Mouse (Mus musculus): ENCODE data around the gene Heatr4.
"Not testable (repeated sequence)": the region's sequence is repeated elsewhere in the genome, so short reads cannot be mapped to it uniquely, and the experiment has no call there.

Heatr4 gene

GRCm38 (mm10) chr12:83984752-83985151, at the start of gene Heatr4:
Heatr4 (minus strand) TSS chr12:83984852.
- no peak for DNase-seq (ENCODE audit: low spot score in 2 of 2)

GRCm38 (mm10) chr12:84034108-84034507, 49.5 kb upstream of the Heatr4 start:
- no peak for DNase-seq (ENCODE audit: low spot score in 2 of 2)

GRCm38 (mm10) chr12:84033302-84033701, 48.6 kb upstream of the Heatr4 start:
- DNase-seq (ENCODE audit: low spot score in 2 of 2) = not testable (repeated sequence)

GRCm38 (mm10) chr12:84032854-84033253, 48.2 kb upstream of the Heatr4 start:
- DNase-seq (ENCODE audit: low spot score in 2 of 2) = no peak

GRCm38 (mm10) chr12:84030659-84031332, 46.1 kb upstream of the Heatr4 start:
- peak; percentile 49 to 73 for DNase-seq (ENCODE audit: low spot score in 2 of 2)

- DNase-seq (ENCODE audit: low spot score in 2 of 2) = not testable (repeated sequence)
Measured at GRCm38 (mm10) chr12:84029043-84029442, 44.4 kb upstream of the Heatr4 start.

- not testable (repeated sequence) for DNase-seq (ENCODE audit: low spot score in 2 of 2)
Measured at GRCm38 (mm10) chr12:84028328-84028727, 43.7 kb upstream of the Heatr4 start.

GRCm38 (mm10) chr12:84025888-84026287, 41.2 kb upstream of the Heatr4 start:
- DNase-seq (ENCODE audit: low spot score in 2 of 2) = no peak

GRCm38 (mm10) chr12:84023052-84023745, 38.5 kb upstream of the Heatr4 start:
- no peak for DNase-seq (ENCODE audit: low spot score in 2 of 2)

- DNase-seq (ENCODE audit: low spot score in 2 of 2) = not testable (repeated sequence)
Measured at GRCm38 (mm10) chr12:84022266-84022665, 37.6 kb upstream of the Heatr4 start.

- peak; percentile 56 to 78 for DNase-seq (ENCODE audit: low spot score in 2 of 2)
Measured at GRCm38 (mm10) chr12:84020528-84020927, 35.9 kb upstream of the Heatr4 start.

GRCm38 (mm10) chr12:84013701-84014100, 29.0 kb upstream of the Heatr4 start:
- DNase-seq (ENCODE audit: low spot score in 2 of 2) = no peak

GRCm38 (mm10) chr12:84013130-84013529, 28.5 kb upstream of the Heatr4 start:
- DNase-seq (ENCODE audit: low spot score in 2 of 2) = no peak

- peak in 1 of 2 experiments; percentile 32 for DNase-seq (ENCODE audit: low spot score in 2 of 2)
Measured at GRCm38 (mm10) chr12:84011251-84012040, 26.8 kb upstream of the Heatr4 start.

GRCm38 (mm10) chr12:84010201-84010600, 25.5 kb upstream of the Heatr4 start:
- DNase-seq (ENCODE audit: low spot score in 2 of 2) = no peak

GRCm38 (mm10) chr12:84009171-84009965, 24.7 kb upstream of the Heatr4 start, which contains the start of gene Acot1:
Acot1 (plus strand) TSS chr12:84009490.
- peak; percentile 60 to 73 for DNase-seq (ENCODE audit: low spot score in 2 of 2)

- no peak for DNase-seq (ENCODE audit: low spot score in 2 of 2)
Measured at GRCm38 (mm10) chr12:84008729-84009128, 24.1 kb upstream of the Heatr4 start.

- DNase-seq (ENCODE audit: low spot score in 2 of 2) = no peak
Measured at GRCm38 (mm10) chr12:84008251-84008650, 23.6 kb upstream of the Heatr4 start.

- no peak for DNase-seq (ENCODE audit: low spot score in 2 of 2)
Measured at GRCm38 (mm10) chr12:84003866-84004265, 19.2 kb upstream of the Heatr4 start.

- DNase-seq (ENCODE audit: low spot score in 2 of 2) = no peak
Measured at GRCm38 (mm10) chr12:84000418-84000817, 15.8 kb upstream of the Heatr4 start.

GRCm38 (mm10) chr12:83999237-83999636, 14.6 kb upstream of the Heatr4 start:
- peak; percentile 55 to 70 for DNase-seq (ENCODE audit: low spot score in 2 of 2)
